25 mouse cellular contexts compared by ENCODE assay signal in the genomic region with DNA sequence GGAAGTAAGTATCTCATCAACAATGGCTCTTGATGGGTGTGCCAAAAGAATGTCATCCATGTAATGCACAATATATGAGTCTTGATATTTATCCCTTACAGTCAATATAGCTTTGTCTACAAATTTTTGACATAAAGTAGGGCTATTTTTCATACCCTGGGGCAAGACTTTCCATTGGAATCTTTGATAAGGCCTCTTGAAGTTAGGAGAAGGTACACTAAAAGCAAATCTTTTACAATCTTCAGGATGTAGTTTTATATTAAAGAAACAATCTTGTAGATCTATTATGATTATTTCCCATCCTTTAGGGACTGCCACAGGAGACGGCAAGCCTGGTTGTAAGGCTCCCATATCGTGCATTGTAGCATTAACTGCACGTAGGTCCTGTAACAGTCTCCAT.
"Had no signal": no experiment of that assay in that cellular context is flagged by ENCODE, and none has a peak within 500 bp of the region (broad histone marks: within the 10 kb centered on the region; RNA-seq: fewer than 3 reads in every experiment).

No protein-coding gene starts in this region.

- H3K4me1 ChIP-seq: embryonic facial prominence, embryonic 10.5 days; embryonic facial prominence, embryonic 12.5 days; embryonic facial prominence, embryonic 13.5 days; embryonic facial prominence, embryonic 15.5 days; forebrain, embryonic 10.5 days; forebrain, embryonic 12.5 days; forebrain, embryonic 13.5 days; forebrain, embryonic 15.5 days had no signal

- H3K27me3 ChIP-seq: embryonic facial prominence, embryonic 12.5 days; embryonic facial prominence, embryonic 13.5 days; embryonic facial prominence, embryonic 15.5 days; forebrain, embryonic 12.5 days; forebrain, embryonic 13.5 days; forebrain, embryonic 15.5 days had no signal

- H3K9me3 ChIP-seq: embryonic facial prominence, embryonic 15.5 days had no signal

- H3K27ac ChIP-seq: embryonic facial prominence, embryonic 10.5 days; embryonic facial prominence, embryonic 12.5 days; embryonic facial prominence, embryonic 13.5 days; embryonic facial prominence, embryonic 15.5 days; forebrain, embryonic 10.5 days; forebrain, embryonic 12.5 days; forebrain, embryonic 13.5 days; forebrain, embryonic 15.5 days; gastrocnemius, adult 2 months; heart, adult 2 months had no signal

- H3K4me3 ChIP-seq: embryonic facial prominence, embryonic 10.5 days; embryonic facial prominence, embryonic 12.5 days; embryonic facial prominence, embryonic 13.5 days; embryonic facial prominence, embryonic 15.5 days; erythroblast, embryonic 14.5 days; forebrain, embryonic 10.5 days; forebrain, embryonic 12.5 days; forebrain, embryonic 13.5 days; forebrain, embryonic 15.5 days; gastrocnemius, adult 2 months; heart, adult 2 months had no signal

- DNase-seq: cerebellum, adult 9-10 months; cerebellum, adult 9-11 months; cerebellum, postnatal 10 days; cerebellum, postnatal 14 days; cerebellum, postnatal 25 days; cerebellum, postnatal 36 days; embryo, embryonic 11 days; forebrain, postnatal 0 days; gastrocnemius, adult 2 months; gastrocnemius, postnatal 10 days; gastrocnemius, postnatal 14 days; gastrocnemius, postnatal 25 days; gastrocnemius, postnatal 36 days; heart, adult 11 months; heart, adult 18-20 months; heart, adult 2 months had no signal

- H3K9ac ChIP-seq: embryonic facial prominence, embryonic 12.5 days; embryonic facial prominence, embryonic 13.5 days; embryonic facial prominence, embryonic 15.5 days; forebrain, embryonic 12.5 days; forebrain, embryonic 13.5 days; forebrain, embryonic 15.5 days; forebrain, postnatal 0 days had no signal

- H3K36me3 ChIP-seq: embryonic facial prominence, embryonic 10.5 days; embryonic facial prominence, embryonic 12.5 days; embryonic facial prominence, embryonic 13.5 days; embryonic facial prominence, embryonic 15.5 days; forebrain, embryonic 10.5 days; forebrain, embryonic 12.5 days; forebrain, embryonic 15.5 days had no signal

- H3K4me2 ChIP-seq: embryonic facial prominence, embryonic 12.5 days; embryonic facial prominence, embryonic 13.5 days; embryonic facial prominence, embryonic 15.5 days; forebrain, embryonic 12.5 days; forebrain, embryonic 13.5 days; forebrain, embryonic 15.5 days had no signal
